Mouse (Mus musculus): ENCODE results near the gene Olfr65.

Olfr65 gene

GRCm38 (mm10) chr7:103903187-103903586 is at the start of gene Olfr65:
TSS of gene Olfr65 (plus strand) at chr7:103903487.
- no peak for DNase-seq

- DNase-seq, result no peak
Measured at GRCm38 (mm10) chr7:103854669-103855068, 48.6 kb upstream of the Olfr65 start.

GRCm38 (mm10) chr7:103859076-103859475 is 44.2 kb upstream of the Olfr65 start:
- no peak for DNase-seq

GRCm38 (mm10) chr7:103860855-103861254 is 42.4 kb upstream of the Olfr65 start:
- DNase-seq, result peak; percentile 9 to 21

GRCm38 (mm10) chr7:103861531-103861930 is 41.8 kb upstream of the Olfr65 start:
- DNase-seq, result no peak

GRCm38 (mm10) chr7:103865716-103866115 is 37.6 kb upstream of the Olfr65 start:
- no peak for DNase-seq

- DNase-seq, result no peak
Measured at GRCm38 (mm10) chr7:103870667-103871066, 32.6 kb upstream of the Olfr65 start.

GRCm38 (mm10) chr7:103873064-103873463 is 30.2 kb upstream of the Olfr65 start:
- peak; percentile 24 to 41 for DNase-seq

- DNase-seq, result no peak
Measured at GRCm38 (mm10) chr7:103874451-103874850, 28.8 kb upstream of the Olfr65 start.

- DNase-seq, result no peak
Measured at GRCm38 (mm10) chr7:103877093-103877492, 26.2 kb upstream of the Olfr65 start.

GRCm38 (mm10) chr7:103886152-103886551 is 17.1 kb upstream of the Olfr65 start, which contains the start of gene Olfr66:
TSS of gene Olfr66 (minus strand) at chr7:103886252.
- no peak for DNase-seq

GRCm38 (mm10) chr7:103894385-103894784 is 8.9 kb upstream of the Olfr65 start, which contains the start of gene Olfr64:
TSS of gene Olfr64 (minus strand) at chr7:103894485.
- DNase-seq, result no peak

GRCm38 (mm10) chr7:103910047-103910446 is 6.8 kb downstream of the Olfr65 start:
- no peak for DNase-seq

GRCm38 (mm10) chr7:103912969-103913511 is 9.8 kb downstream of the Olfr65 start:
- peak in 1 of 2 experiments; percentile 2 for DNase-seq

- no peak for DNase-seq
Measured at GRCm38 (mm10) chr7:103915338-103915737, 12.1 kb downstream of the Olfr65 start.

GRCm38 (mm10) chr7:103928525-103928924 is 25.2 kb downstream of the Olfr65 start, which contains the start of gene Olfr631:
TSS of gene Olfr631 (plus strand) at chr7:103928825.
- DNase-seq, result no peak

GRCm38 (mm10) chr7:103934264-103934663 is 31.0 kb downstream of the Olfr65 start, which contains the start of gene Olfr632:
TSS of gene Olfr632 (plus strand) at chr7:103934347.
- DNase-seq, result no peak

- DNase-seq, result peak; percentile 65
Measured at GRCm38 (mm10) chr7:103942730-103943129, 39.4 kb downstream of the Olfr65 start.

- no peak for DNase-seq
Measured at GRCm38 (mm10) chr7:103944137-103944536, 40.9 kb downstream of the Olfr65 start, which contains the start of gene Olfr633. TSS of gene Olfr633 (plus strand) at chr7:103944437.

Measured in B cell, adult 2 months (primary cell).